Mouse (Mus musculus) kidney, adult 2 months (tissue): Measurements from ENCODE around the gene Pnpla8. TPM values are rescaled to one million over a fixed set of nuclear protein-coding genes. Genes with fewer than 3 reads are reported as not detected.

ENCODE experiments used
- DNase-seq: peaks from one replicate; pipeline ENCODE4 v3.0.0; 2021
- H3K27ac ChIP-seq: fragments of 200-500 bp; 2 replicates; pipeline ENCODE4 v1.5.1; 2012; ENCODE audit warnings: low read depth, low read length, control low read depth, inconsistent platforms; ENCODE audit not compliant: insufficient read depth
- H3K27me3 ChIP-seq: fragments of 200-500 bp; replicated peaks from 2 replicates; pipeline ENCODE4 v1.6.1; 2012; ENCODE audit warnings: mild to moderate bottlenecking, moderate library complexity, low read length, inconsistent platforms; ENCODE audit not compliant: control insufficient read depth, insufficient read depth
- H3K36me3 ChIP-seq: fragments of 200-500 bp; 2 replicates; pipeline ENCODE4 v1.6.1; 2012; ENCODE audit warnings: mild to moderate bottlenecking, moderate library complexity, low read length, inconsistent platforms; ENCODE audit not compliant: control insufficient read depth, insufficient read depth
- H3K4me1 ChIP-seq: fragments of 200-500 bp; 2 replicates; pipeline ENCODE4 v1.6.1; 2011; ENCODE audit warnings: low read length; ENCODE audit not compliant: control insufficient read depth, insufficient read depth
- H3K4me3 ChIP-seq: fragments of 200-500 bp; 2 replicates; pipeline ENCODE4 v1.5.1; 2011; ENCODE audit warnings: mild to moderate bottlenecking, low read depth, low read length, control low read depth; ENCODE audit not compliant: insufficient read depth
- CTCF ChIP-seq: fragments of 200-500 bp; conservative IDR thresholded peaks from 2 replicates; pipeline ENCODE4 v1.5.1; 2011; ENCODE audit warnings: low read depth, mild to moderate bottlenecking, control low read depth, low read length, moderate library complexity, mixed read lengths; ENCODE audit not compliant: insufficient read depth, insufficient read length
- POLR2A ChIP-seq: fragments of 200-500 bp; IDR thresholded peaks from one replicate; pipeline ENCODE4 v1.6.1; 2011; ENCODE audit warnings: low read depth, low read length, control low read depth
- WGBS: fragments of 180-500 bp; shearing (Covaris S2); methylation state at CpG from one replicate; pipeline ENCODE4 v1.1.7; 2018; 5-methylcytosine and 5-hydroxymethylcytosine counted together
- polyA plus RNA-seq: library from polyadenylated mRNA; depleted of rRNA; stranded (reverse); fragments of >200 nt; gene quantifications from 2 replicates; pipeline ENCODE4 v1.2.3, GENCODE M21; 2012

Gene Pnpla8
- polyA plus RNA-seq, 1 experiment: 29.3 TPM

- TF ChIP-seq CTCF (no peak), POLR2A (no peak)
- WGBS: 88% methylated on average over 3 of the region's 3 CpGs
- H3K27ac ChIP-seq: no peak overlapping the region
Measured at GRCm38 (mm10) chr12:44245739-44246138, 24.6 kb downstream of the Pnpla8 start.

GRCm38 (mm10) chr12:44248309-44248977 is 27.3 kb downstream of the Pnpla8 start:
- Histone ChIP-seq H3K4me1 (no peaks in the 10 kb centered on the region), H3K36me3 (no peaks in the 10 kb centered on the region), H3K4me3 (no peak overlapping the region), H3K27ac (no peak overlapping the region), H3K27me3 (no peaks in the 10 kb centered on the region)
- no peak for TF ChIP-seq POLR2A
- TF ChIP-seq CTCF: no peak
- 68% methylated on average over 9 of the region's 9 CpGs for WGBS
- no peak for DNase-seq

More at GRCm38 (mm10) chr12:44245739-44246138, 24.6 kb downstream of the Pnpla8 start:
- DNase-seq: peak; percentile 67
- Histone ChIP-seq H3K4me3 (no peak overlapping the region), H3K27me3 (no peaks in the 10 kb centered on the region), H3K36me3 (no peaks in the 10 kb centered on the region), H3K4me1 (no peaks in the 10 kb centered on the region)

DNA sequence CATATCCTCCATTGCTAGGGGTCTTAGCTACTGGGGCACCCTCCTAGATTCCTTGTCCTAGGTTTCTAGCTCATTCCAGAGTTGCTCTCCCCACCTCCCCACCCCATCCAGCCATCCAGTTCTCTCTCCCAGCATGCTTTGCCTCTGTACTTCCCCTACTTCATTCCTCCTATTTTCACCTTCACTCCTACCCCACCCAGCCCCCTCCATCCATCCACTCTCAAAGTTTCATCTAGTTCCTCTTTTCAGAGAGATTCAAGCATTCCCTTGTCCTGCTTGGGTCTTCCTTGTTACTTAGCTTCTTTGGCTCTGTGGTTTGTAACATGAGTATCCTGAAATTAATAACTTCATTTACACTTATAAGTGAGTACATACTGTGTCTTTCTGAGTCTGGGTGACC is 41.4 kb downstream of the Pnpla8 start:
- no peaks in the 10 kb centered on the region for H3K4me1 ChIP-seq
- no peak for TF ChIP-seq CTCF
- TF ChIP-seq POLR2A: no peak
- no peak overlapping the region for H3K27ac ChIP-seq
- no peaks in the 10 kb centered on the region for H3K27me3 ChIP-seq
- no peak for DNase-seq
- H3K4me3 ChIP-seq: no peak overlapping the region
- H3K36me3 ChIP-seq: no peaks in the 10 kb centered on the region

- H3K36me3 ChIP-seq: no peaks in the 10 kb centered on the region
- WGBS: 77% methylated on average over 3 of the region's 3 CpGs
Measured at GRCm38 (mm10) chr12:44265651-44266050, 44.5 kb downstream of the Pnpla8 start.

DNA sequence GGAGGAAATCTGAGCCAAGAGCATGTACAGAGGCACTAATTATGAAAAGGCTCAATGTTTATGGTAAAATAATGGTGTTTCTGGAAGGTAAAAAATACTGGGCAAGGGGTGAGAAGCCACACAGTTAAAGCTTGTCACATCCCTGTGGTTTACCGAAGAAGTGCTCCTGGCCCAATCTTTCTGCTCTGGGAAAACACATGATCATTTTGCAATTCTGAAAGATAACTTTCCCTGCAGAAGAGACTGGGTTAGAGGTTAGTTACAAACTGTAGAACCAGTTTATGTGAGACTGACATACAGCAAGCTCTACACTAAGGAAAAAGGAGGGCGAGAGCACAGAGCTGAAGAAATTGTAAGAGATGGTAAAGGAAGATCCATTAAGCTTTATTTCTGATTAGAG is 46.0 kb downstream of the Pnpla8 start:
- DNase-seq: no peak

More at GRCm38 (mm10) chr12:44265651-44266050, 44.5 kb downstream of the Pnpla8 start:
- Histone ChIP-seq H3K4me3 (no peak overlapping the region), H3K27ac (no peak overlapping the region), H3K4me1 (no peaks in the 10 kb centered on the region; the same call in 1 of the 2 replicates), H3K27me3 (no peaks in the 10 kb centered on the region)
- DNase-seq: peak; percentile 40
- no peak for TF ChIP-seq POLR2A
- TF ChIP-seq CTCF: no peak

GRCm38 (mm10) chr12:44268728-44269302 is 47.6 kb downstream of the Pnpla8 start:
- Histone ChIP-seq H3K4me1 (no peaks in the 10 kb centered on the region; the same call in 1 of the 2 replicates), H3K27me3 (no peaks in the 10 kb centered on the region), H3K4me3 (peak overlapping the region; percentile 88), H3K27ac (peak overlapping the region; percentile 95), H3K36me3 (no peaks in the 10 kb centered on the region)
- DNase-seq: peak; percentile 100
- under 1% methylated on average over 31 of the region's 38 CpGs for WGBS
- peak; percentile 75 for TF ChIP-seq POLR2A
- TF ChIP-seq CTCF: no peak

More for the DNA sequence above, 46.0 kb downstream of the Pnpla8 start:
- Histone ChIP-seq H3K36me3 (no peaks in the 10 kb centered on the region), H3K4me3 (no peak overlapping the region), H3K27me3 (no peaks in the 10 kb centered on the region), H3K27ac (no peak overlapping the region), H3K4me1 (no peaks in the 10 kb centered on the region; the same call in 1 of the 2 replicates)
- no peak for TF ChIP-seq CTCF
- no peak for TF ChIP-seq POLR2A
- 91% methylated on average over 2 of the region's 2 CpGs for WGBS

DNA sequence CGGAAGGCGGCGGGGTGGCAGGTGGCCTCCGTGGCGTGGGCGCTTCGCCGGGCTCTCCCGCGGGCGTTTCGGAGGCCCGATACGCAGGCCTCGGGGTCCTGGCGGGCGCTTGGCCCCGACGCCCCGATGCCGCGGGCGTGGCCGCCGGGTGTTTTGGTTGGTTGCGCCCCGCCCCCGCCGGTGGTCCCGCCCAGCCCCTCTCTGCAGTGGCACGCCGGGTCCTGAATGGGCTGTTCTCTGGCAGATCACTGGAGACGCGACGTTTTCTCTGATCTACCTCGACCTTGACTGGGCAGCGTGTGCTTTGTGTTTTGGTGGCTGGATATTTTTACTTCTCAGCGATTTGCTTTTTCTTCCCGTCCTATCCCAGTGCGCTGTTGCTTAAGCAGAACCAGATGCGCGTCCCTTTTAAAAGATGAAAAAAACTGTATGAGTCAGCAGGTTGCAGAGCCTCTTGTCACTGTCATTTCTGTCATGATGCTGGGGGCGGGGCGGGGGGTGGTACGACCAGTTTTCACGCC is 48.2 kb downstream of the Pnpla8 start:
- Histone ChIP-seq H3K36me3 (no peaks in the 10 kb centered on the region), H3K27ac (peak overlapping the region; percentile 86), H3K4me1 (no peaks in the 10 kb centered on the region; the same call in 1 of the 2 replicates), H3K4me3 (peak overlapping the region; percentile 88), H3K27me3 (no peaks in the 10 kb centered on the region)
- DNase-seq: peak; percentile 88
- TF ChIP-seq POLR2A (no peak), CTCF (no peak)
- WGBS: under 1% methylated on average over 35 of the region's 46 CpGs
